Mouse (Mus musculus) liver, embryonic 11.5 days (tissue): Measurements from ENCODE around the gene Zfp346. TPM values are rescaled to one million over a fixed set of nuclear protein-coding genes. Genes with fewer than 3 reads are reported as not detected.

Source experiments
- polyA plus RNA-seq: library from polyadenylated mRNA; unstranded; fragments of >200 nt; fragmentation: Nextera tagmentation; extraction: Ambion mirVana; gene quantifications from 2 replicates; pipeline ENCODE4 v1.2.1, GENCODE M21; 2014

Zfp346 gene
- polyA plus RNA-seq, 1 experiment from 2014 or later: 18.9 TPM

Other genes with a start within 250 kb of the Zfp346 start
- 1.5 and 1.9 TPM in 2 replicates for gene Unc5a, start 155.9 kb upstream of the Zfp346 start, polyA plus RNA-seq
- 3.3 and 4.2 TPM in 2 replicates for gene Hk3, start 83.9 kb upstream of the Zfp346 start, polyA plus RNA-seq
- gene Uimc1, start 5.0 kb upstream of the Zfp346 start, polyA plus RNA-seq: 29.1 and 30.4 TPM in 2 replicates
- gene Gm17617, start 28.2 kb downstream of the Zfp346 start, polyA plus RNA-seq: not detected in 2 replicates
- gene Fgfr4, start 47.3 kb downstream of the Zfp346 start, polyA plus RNA-seq: 6.8 and 8.0 TPM in 2 replicates
- gene Nsd1, start 104.5 kb downstream of the Zfp346 start, polyA plus RNA-seq: 35.5 and 41.3 TPM in 2 replicates
- 493 and 494 TPM in 2 replicates for gene Prelid1, start 215.2 kb downstream of the Zfp346 start, polyA plus RNA-seq
- gene Rab24, start 216.6 kb downstream of the Zfp346 start, polyA plus RNA-seq: 78.7 and 79.6 TPM in 2 replicates
- gene Mxd3, start 224.5 kb downstream of the Zfp346 start, polyA plus RNA-seq: 15.6 and 16.4 TPM in 2 replicates